Mouse (Mus musculus) midbrain, embryonic 12.5 days (tissue): ENCODE data around the gene Tirap. TPM values are rescaled to one million over a fixed set of nuclear protein-coding genes. Genes with fewer than 3 reads are reported as not detected.

Experiments used
- ATAC-seq: fragments of 200-750 bp; cut with Nextera tagmentation; 2 replicates; pipeline ENCODE4 v1.8.0; 2017; ENCODE audit warnings: low read depth, moderate TSS enrichment, moderate library complexity; ENCODE audit not compliant: low FRiP score
- H3K27ac ChIP-seq: fragments of 300-500 bp; sonication (generic); replicated peaks from 2 replicates; pipeline ENCODE4 v1.5.1; 2016; ENCODE audit warnings: mild to moderate bottlenecking
- H3K27me3 ChIP-seq: fragments of 300-500 bp; sonication (generic); 2 replicates; pipeline ENCODE4 v1.6.1; 2016; ENCODE audit warnings: mild to moderate bottlenecking
- H3K36me3 ChIP-seq: fragments of 300-500 bp; sonication (generic); 2 replicates; pipeline ENCODE4 v1.6.1; 2016
- H3K4me1 ChIP-seq: fragments of 300-500 bp; sonication (generic); 2 replicates; pipeline ENCODE4 v1.6.1; 2016
- H3K4me2 ChIP-seq: fragments of 300-500 bp; sonication (generic); replicated peaks from 2 replicates; pipeline ENCODE4 v1.6.1; 2016; ENCODE audit warnings: mild to moderate bottlenecking, moderate library complexity
- H3K4me3 ChIP-seq: fragments of 300-500 bp; sonication (generic); 2 replicates; pipeline ENCODE4 v1.5.1; 2016; ENCODE audit warnings: mild to moderate bottlenecking
- H3K9ac ChIP-seq: fragments of 300-500 bp; sonication (generic); replicated peaks from 2 replicates; pipeline ENCODE4 v1.6.1; 2016; ENCODE audit warnings: mild to moderate bottlenecking, moderate library complexity
- H3K9me3 ChIP-seq: fragments of 300-500 bp; sonication (generic); 2 replicates; pipeline ENCODE4 v1.6.1; 2016; ENCODE audit warnings: mild to moderate bottlenecking
- WGBS: fragments of 180-500 bp; shearing (Covaris S2); methylation state at CpG from one replicate; pipeline ENCODE4 v1.1.7; 2016; 5-methylcytosine and 5-hydroxymethylcytosine counted together
- polyA plus RNA-seq: library from polyadenylated mRNA; unstranded; fragments of >200 nt; fragmentation: Nextera tagmentation; extraction: Ambion mirVana; gene quantifications from 2 replicates; pipeline ENCODE4 v1.2.1, GENCODE M21; 2016

Gene Tirap
- 11.2 and 12.4 TPM in 2 replicates for polyA plus RNA-seq

DNA sequence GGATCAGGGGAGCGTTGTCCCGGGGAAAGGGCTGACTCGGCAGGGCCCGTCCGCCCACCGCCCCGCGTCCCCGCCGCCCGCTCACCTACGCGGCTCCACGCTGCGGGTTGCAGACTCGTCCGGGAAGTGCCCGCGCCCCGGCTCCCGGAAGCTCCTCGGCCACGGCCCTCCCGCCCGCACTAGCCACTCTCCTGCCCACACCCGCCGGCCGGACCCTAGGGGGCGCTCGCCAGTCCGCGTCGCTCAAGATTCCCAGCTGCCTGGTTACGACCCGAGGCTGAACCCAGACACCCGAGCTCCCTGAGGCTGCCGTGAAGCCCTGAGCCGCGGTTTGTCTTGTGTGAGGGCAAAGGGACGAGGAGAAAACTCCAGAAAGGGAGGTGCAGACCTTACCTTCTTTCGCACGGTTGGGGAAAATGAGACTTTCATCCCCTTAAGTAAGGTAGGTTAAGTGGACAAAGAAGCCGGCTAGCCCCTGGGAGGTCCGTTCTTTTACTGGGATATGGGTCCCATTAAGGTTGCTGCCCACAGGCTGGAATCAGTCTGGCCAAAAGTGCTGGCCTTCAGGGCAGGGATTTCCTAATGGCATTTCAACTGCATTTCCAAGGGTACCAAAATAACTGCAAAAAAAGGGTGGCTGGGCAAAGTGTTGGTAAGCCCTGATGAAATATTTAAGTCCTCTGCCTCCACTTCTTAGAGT, at the start of gene Tirap, which contains the start of gene Srpr:
Gene Tirap, minus strand, starts transcription at position 520 of the 700 bp plus-strand sequence.
Gene Srpr, plus strand, starts transcription at position 404 of the 700 bp plus-strand sequence.
- Histone ChIP-seq H3K27me3 (no peaks in the 10 kb centered on the region), H3K9me3 (no peaks in the 10 kb centered on the region), H3K36me3 (peaks cover 6% of the 10 kb centered on the region), H3K4me3 (peak within 1 kb of the TSS; percentile 71), H3K4me1 (peaks cover 17% of the 10 kb centered on the region), H3K27ac (peak within 1 kb of the TSS; percentile 52; the same call in 1 of the 2 replicates), H3K9ac (peak within 1 kb of the TSS; percentile 72), H3K4me2 (peak within 1 kb of the TSS; percentile 77)
- ATAC-seq, result peak; percentile 94
- under 1% methylated on average over 33 of the region's 44 CpGs for WGBS

DNA sequence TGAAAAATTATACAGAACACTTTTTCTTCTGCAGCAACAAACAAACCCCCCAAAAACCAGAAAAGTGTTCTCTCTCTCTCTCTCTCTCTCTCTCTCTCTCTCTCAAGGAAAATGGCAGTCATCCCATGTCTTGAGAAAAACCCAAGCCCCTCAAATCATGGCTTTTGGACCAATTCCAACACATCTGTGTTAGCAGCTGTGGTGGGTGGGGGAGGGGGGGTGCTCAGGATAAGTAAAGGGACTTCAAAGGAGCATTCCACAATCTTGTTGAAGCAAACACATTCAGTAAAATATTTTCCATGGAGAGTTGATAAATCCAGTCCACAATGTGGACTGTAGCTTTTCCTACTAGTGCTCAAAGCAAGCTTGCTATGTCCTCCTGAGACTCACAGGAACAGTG, 49.4 kb upstream of the Tirap start:
- H3K9ac ChIP-seq, result no peak overlapping the region
- no peak overlapping the region for H3K27ac ChIP-seq
- H3K4me2 ChIP-seq, result no peak overlapping the region
- no peaks in the 10 kb centered on the region for H3K27me3 ChIP-seq
- no peaks in the 10 kb centered on the region for H3K9me3 ChIP-seq
- no peak overlapping the region for H3K4me3 ChIP-seq
- no peaks in the 10 kb centered on the region for H3K4me1 ChIP-seq
- no peaks in the 10 kb centered on the region for H3K36me3 ChIP-seq
- no peak for ATAC-seq

DNA sequence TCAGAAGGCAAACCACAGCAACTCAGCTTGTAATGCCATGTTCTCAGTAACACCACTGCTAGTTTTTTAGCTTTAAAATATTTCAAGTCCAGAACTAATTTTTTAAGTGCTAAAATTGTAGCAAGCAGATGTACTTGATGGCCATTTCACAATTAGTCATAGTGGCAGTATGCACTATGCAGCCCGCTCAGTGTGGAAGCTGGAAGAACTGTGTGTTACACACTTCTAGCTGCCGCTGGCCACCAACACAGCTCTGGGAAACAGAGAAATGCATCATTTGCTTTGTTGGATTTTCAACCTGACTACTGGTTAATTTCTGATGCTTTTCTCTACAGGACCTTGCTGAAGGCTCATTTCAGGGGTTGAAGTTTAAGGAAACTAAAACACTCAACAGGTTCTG, 47.3 kb upstream of the Tirap start:
- Histone ChIP-seq H3K4me3 (no peak overlapping the region), H3K4me2 (no peak overlapping the region), H3K4me1 (no peaks in the 10 kb centered on the region), H3K9ac (no peak overlapping the region), H3K9me3 (no peaks in the 10 kb centered on the region), H3K36me3 (0 out of 2 replicates have a peak, but pooled peaks cover 4% of the 10 kb centered on the region), H3K27ac (no peak overlapping the region), H3K27me3 (no peaks in the 10 kb centered on the region)
- 99% methylated on average over 2 of the region's 2 CpGs for WGBS
- no peak for ATAC-seq

DNA sequence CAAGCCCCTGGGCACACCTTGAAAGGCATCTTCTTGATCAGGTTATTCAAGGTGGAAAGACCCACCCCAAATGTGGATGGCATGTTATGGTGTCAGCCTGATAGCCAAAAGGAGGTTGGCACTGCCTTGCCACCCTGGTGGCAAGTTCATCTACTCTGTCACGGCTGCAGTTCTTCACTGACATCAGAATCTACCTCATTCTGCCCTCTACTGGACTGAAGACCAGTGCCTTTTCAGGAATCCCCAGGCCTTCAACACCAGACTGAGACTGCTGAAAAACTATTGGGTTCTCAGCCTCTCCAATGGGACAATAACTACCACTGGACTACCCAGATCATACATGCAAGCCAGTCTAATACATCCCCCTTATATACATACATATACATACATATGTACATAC, 39.6 kb upstream of the Tirap start:
- Histone ChIP-seq H3K4me3 (no peak overlapping the region), H3K36me3 (peaks cover 12% of the 10 kb centered on the region), H3K27ac (no peak overlapping the region), H3K9ac (no peak overlapping the region), H3K4me1 (no peaks in the 10 kb centered on the region), H3K9me3 (no peaks in the 10 kb centered on the region), H3K27me3 (no peaks in the 10 kb centered on the region), H3K4me2 (no peak overlapping the region)
- ATAC-seq, result no peak
- 95% methylated on average over 1 of the region's 1 CpGs for WGBS

DNA sequence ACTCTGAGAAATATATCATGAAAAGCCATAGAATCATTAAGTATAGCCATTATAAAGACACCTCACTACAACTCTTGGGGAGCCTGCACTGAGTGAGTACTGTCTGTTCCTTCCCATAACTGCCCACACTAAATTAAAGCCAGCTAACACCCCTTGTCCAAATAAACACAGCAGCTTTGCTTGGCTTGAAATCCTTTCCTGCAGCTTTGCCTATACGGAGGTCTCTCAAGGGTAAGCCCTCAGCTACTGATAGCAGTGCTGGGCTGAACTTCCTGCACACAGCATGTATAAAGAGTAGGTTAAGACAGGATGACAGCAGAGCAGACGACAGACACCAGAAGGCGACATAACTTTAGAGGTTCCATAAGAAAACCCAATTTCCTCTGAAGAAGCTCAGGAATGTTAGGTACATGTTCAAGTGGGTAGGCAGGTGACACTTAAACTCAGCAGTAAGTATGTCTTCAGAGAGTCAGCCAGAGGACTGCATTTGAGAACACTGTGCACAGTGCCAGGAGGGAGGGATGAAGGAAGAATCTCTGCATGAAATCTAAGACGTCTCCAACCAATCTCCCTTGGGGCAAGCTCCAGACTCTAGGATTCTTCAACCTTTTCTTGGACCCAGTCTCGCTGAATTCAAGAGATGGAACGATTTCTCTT, 39.0 kb upstream of the Tirap start:
- H3K4me3 ChIP-seq, result no peak overlapping the region
- no peaks in the 10 kb centered on the region for H3K9me3 ChIP-seq
- H3K36me3 ChIP-seq, result peaks cover 17% of the 10 kb centered on the region
- H3K27me3 ChIP-seq, result no peaks in the 10 kb centered on the region
- no peak overlapping the region for H3K27ac ChIP-seq
- no peak overlapping the region for H3K4me2 ChIP-seq
- 85% methylated on average over 6 of the region's 6 CpGs for WGBS
- H3K4me1 ChIP-seq, result no peaks in the 10 kb centered on the region
- H3K9ac ChIP-seq, result no peak overlapping the region
- ATAC-seq, result no peak

DNA sequence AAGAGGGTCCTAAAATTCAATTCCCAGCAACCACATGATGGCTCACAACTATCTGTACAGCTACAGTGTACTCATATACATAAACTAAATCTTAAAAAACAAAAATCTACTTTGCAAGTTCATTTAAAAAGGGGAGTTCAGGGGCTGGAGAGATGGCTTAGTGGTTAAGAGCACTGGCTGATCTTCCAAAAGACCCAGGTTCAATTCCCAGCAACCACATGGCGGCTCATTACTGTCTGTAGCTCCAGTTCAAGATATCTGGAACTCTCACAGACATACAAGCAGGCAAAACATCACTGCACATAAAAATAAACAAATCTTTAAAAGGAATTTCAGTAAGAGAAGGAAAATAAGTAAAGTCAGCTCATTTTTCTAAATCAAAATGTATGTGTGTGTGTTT, 38.3 kb upstream of the Tirap start:
- no peak overlapping the region for H3K27ac ChIP-seq
- H3K4me3 ChIP-seq, result no peak overlapping the region
- H3K9ac ChIP-seq, result no peak overlapping the region
- H3K4me2 ChIP-seq, result no peak overlapping the region
- 90% methylated on average over 1 of the region's 1 CpGs for WGBS
- no peak for ATAC-seq
- peaks cover 20% of the 10 kb centered on the region for H3K36me3 ChIP-seq
- no peaks in the 10 kb centered on the region for H3K4me1 ChIP-seq
- H3K27me3 ChIP-seq, result no peaks in the 10 kb centered on the region
- H3K9me3 ChIP-seq, result no peaks in the 10 kb centered on the region

DNA sequence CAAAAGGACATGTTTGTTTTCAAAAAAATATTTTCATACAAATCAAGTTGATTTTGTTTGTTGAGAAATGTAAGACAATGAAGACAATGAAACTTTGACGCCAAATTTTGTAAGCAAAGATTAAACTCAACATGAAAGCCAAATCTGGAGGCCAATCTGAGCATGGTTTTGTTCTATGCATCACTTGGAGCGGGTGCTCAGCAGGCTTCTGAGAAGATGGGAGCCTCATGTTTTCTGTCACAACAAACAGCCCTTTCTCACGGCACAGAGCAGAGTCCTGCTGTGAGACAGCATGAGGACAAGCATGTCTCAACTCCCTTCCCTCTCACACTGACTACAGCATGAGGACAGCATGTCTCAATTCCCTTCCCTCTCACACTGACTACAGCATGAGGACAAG, 35.9 kb upstream of the Tirap start:
- H3K9ac ChIP-seq, result no peak overlapping the region
- H3K27me3 ChIP-seq, result no peaks in the 10 kb centered on the region
- no peak overlapping the region for H3K27ac ChIP-seq
- no peak overlapping the region for H3K4me3 ChIP-seq
- H3K4me1 ChIP-seq, result no peaks in the 10 kb centered on the region
- H3K9me3 ChIP-seq, result no peaks in the 10 kb centered on the region
- 61% methylated on average over 3 of the region's 3 CpGs for WGBS
- peaks cover 38% of the 10 kb centered on the region for H3K36me3 ChIP-seq
- no peak for ATAC-seq
- no peak overlapping the region for H3K4me2 ChIP-seq

DNA sequence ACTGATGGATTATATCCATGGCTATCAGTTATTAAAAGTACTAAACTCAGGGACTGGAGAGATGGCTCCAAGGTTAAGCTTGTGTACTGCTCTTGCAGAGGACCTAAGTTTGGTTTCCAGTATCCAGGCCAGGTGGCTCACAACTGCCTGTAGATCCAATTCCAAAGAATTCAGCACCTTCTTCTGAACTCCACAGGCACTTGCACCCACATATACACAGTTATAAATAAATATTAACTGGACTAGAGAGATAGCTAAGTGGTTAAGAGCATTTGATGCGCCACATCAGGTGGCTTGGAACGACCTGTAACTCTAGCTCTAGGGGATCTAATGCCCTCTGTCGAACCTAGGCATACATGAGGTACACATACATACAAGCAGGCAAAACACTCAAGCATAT, 28.6 kb upstream of the Tirap start:
- Histone ChIP-seq H3K36me3 (peaks cover 40% of the 10 kb centered on the region), H3K9ac (no peak overlapping the region), H3K4me2 (no peak overlapping the region), H3K27ac (no peak overlapping the region), H3K4me1 (no peaks in the 10 kb centered on the region), H3K9me3 (no peaks in the 10 kb centered on the region), H3K27me3 (no peaks in the 10 kb centered on the region), H3K4me3 (no peak overlapping the region)
- no peak for ATAC-seq
- WGBS, result 92% methylated on average over 3 of the region's 3 CpGs

DNA sequence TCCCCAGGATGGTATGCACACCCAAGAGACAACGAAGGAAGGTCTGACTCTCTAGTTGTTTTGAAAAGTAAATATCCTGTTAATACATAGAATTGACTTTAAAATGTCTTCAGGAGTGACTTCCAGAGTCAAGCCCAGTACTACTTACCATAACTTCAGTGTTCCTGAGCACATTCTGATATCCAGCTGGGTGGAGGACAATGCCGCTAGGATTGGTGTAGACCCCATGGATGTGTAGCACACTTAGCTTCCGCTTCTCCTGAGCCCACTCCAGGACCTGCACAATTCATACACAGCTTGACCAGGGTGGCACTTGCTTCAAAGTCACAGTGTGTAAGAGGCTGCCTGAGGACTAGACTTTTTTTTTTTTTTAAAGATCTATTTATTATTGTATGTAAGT, 23.4 kb upstream of the Tirap start:
- ATAC-seq, result no peak
- Histone ChIP-seq H3K9ac (no peak overlapping the region), H3K27me3 (no peaks in the 10 kb centered on the region), H3K36me3 (peaks cover 60% of the 10 kb centered on the region), H3K4me3 (no peak overlapping the region), H3K4me1 (no peaks in the 10 kb centered on the region), H3K27ac (no peak overlapping the region), H3K4me2 (no peak overlapping the region), H3K9me3 (no peaks in the 10 kb centered on the region)
- WGBS, result 97% methylated on average over 3 of the region's 3 CpGs

DNA sequence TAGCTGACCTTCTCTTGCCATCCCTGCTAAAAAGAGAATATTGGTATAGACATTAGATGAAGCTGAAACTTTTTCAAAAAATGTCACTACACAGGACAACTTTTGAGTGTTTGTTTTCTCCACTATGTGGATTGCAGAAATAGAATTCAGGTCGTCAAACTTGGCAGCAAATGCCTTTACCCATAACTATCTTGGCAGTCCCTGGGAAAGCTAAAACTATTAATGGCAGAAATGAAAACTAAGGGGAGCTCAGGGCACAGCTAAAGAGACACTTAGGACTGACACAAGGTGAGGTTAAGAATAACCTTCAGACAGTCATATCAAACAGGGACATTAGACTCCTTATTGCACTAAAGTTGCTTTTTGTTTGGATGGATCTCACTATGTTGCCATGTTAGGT, 17.9 kb upstream of the Tirap start:
- Histone ChIP-seq H3K27me3 (no peaks in the 10 kb centered on the region), H3K27ac (no peak overlapping the region), H3K4me3 (no peak overlapping the region), H3K4me1 (no peaks in the 10 kb centered on the region), H3K9me3 (no peaks in the 10 kb centered on the region), H3K4me2 (no peak overlapping the region), H3K36me3 (peaks cover 87% of the 10 kb centered on the region), H3K9ac (no peak overlapping the region)
- ATAC-seq, result no peak
- 87% methylated on average over 1 of the region's 1 CpGs for WGBS

DNA sequence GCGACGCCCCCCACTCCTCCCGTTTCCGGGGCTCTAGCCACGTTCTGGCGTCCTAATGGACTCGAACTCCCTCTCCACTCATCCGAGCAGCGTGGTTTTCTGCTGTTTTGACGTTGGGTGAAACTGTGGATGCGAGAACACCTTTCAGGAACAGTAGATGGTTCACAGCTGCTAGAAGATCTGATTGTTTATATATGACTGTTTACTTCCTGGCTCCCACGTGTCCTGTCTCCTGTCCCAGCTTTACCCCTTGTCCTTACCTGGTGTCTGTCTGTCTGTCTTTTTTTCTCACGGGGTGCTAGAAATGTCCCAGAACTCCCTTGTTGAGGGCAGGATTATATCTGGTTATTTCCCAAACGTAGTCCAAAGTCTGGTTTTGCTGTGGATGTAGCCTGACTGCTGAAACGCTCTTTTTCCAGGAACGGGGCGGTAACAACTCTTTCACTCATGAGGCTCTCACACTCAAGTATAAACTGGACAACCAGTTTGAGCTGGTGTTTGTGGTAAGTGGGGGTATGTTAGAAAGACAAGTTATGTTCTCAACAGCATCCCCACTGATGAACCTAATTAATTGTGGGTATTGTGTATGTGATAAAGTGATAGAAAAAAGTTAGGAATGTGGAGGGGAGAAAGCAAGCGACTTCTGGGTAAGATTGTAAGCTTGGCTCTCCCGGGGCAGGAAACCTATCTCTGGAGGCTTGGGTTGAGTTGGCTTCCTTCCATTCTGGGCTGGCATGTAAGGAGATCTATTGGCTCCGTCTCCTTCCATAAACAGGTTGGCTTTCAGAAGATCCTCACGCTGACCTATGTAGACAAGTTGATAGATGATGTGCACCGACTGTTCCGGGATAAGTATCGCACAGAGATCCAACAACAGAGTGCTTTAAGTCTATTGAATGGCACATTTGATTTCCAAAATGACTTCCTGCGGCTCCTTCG, 11.8 kb upstream of the Tirap start:
- 38% methylated on average over 26 of the region's 26 CpGs for whole genome bisulfite sequencing
- Histone ChIP-seq H3K4me1 (peaks cover 16% of the 10 kb centered on the region), H3K36me3 (peaks cover 57% of the 10 kb centered on the region), H3K4me3 (peak overlapping the region; percentile 87), H3K9ac (peak overlapping the region; percentile 80), H3K4me2 (peak overlapping the region; percentile 91), H3K9me3 (no peaks in the 10 kb centered on the region), H3K27me3 (no peaks in the 10 kb centered on the region), H3K27ac (peak overlapping the region; percentile 58; the same call in 1 of the 2 replicates)
- ATAC-seq, result no peak
